ENCODE assay signal across 9 mouse cellular contexts in the genomic region with DNA sequence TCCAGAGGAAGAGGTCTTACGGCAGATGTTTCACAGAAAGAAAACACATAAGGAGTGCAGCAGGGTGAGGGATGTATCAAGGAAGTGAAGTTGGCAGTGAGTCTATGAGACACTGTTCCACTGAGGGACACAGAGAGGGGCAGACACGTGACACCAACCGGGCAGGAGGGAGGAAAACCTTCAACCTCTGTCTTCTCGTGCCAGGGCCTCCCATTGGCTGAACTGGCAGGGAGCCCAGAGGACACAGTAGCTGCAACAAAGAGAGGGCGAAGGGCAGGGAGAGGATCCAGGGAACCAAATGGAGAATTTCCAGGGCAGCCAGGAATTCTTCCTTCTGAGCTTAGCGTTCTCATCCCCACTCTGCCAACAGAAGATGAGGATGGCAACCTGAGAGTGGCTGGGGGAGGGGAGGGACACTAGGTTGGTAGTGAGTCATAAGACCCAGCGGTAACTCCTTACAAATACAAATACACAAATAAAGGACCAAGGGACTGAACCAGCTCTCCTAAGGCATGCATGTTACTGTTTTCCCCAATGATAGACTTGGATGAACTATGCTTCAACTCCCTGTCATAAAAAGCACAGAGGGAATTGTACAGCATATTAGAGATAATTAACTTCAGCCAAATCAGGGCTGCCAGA. TPM values are rescaled to one million over a fixed set of nuclear protein-coding genes. Genes with fewer than 3 reads are reported as not detected.
DNase-seq lines count a peak whose midpoint lies in the region; ATAC-seq lines count a peak whose summit lies in the region.
"Had no signal": no experiment of that assay in that cellular context is flagged by ENCODE, and none has a peak within 500 bp of the region (broad histone marks: within the 10 kb centered on the region; RNA-seq: fewer than 3 reads in every experiment).

No protein-coding gene starts in this region.

- H3K27ac ChIP-seq in intestine, embryonic 15.5 days: no peak overlapping the region
- H3K27ac ChIP-seq in midbrain, embryonic 15.5 days: peak overlapping the region; percentile 67
- H3K27ac ChIP-seq: limb, embryonic 13.5 days had no signal

- H3K4me3 ChIP-seq in intestine, embryonic 15.5 days (replicated peaks): no peak overlapping the region
- no peak overlapping the region for H3K4me3 ChIP-seq in midbrain, embryonic 15.5 days
- H3K4me3 ChIP-seq: limb, embryonic 13.5 days had no signal

- WGBS in intestine, embryonic 15.5 days: 51% methylated on average over 7 of the region's 7 CpGs
- WGBS in midbrain, embryonic 15.5 days: 34% methylated on average over 7 of the region's 7 CpGs

- no peak overlapping the region for H3K9ac ChIP-seq in intestine, embryonic 15.5 days
- H3K9ac ChIP-seq in midbrain, embryonic 15.5 days: no peak overlapping the region
- H3K9ac ChIP-seq: limb, embryonic 13.5 days had no signal

- peak; percentile 73 for ATAC-seq in intestine, embryonic 15.5 days
- ATAC-seq in midbrain, embryonic 15.5 days (replicated peaks): peak; percentile 78

- DNase-seq in adrenal gland, postnatal 10 days: peak; percentile 93
- peak; percentile 90 for DNase-seq in cerebellum, adult 9-10 months
- peak; percentile 98 for DNase-seq in heart, adult 11 months
- DNase-seq in left cerebral cortex, postnatal 36 days (ENCODE audit: low spot score in 2 of 2): peak; percentile 45 to 58
- DNase-seq in spleen, postnatal 36 days (ENCODE audit: low spot score in 2 of 2): no peak
- DNase-seq in spleen, postnatal 4 days (ENCODE audit: low spot score in 2 of 2): no peak

- H3K4me2 ChIP-seq in intestine, embryonic 15.5 days (replicated peaks): no peak overlapping the region
- H3K4me2 ChIP-seq in midbrain, embryonic 15.5 days: no peak overlapping the region
- H3K4me2 ChIP-seq: limb, embryonic 13.5 days had no signal

- H3K36me3 ChIP-seq in intestine, embryonic 15.5 days: no peaks in the 10 kb centered on the region
- H3K36me3 ChIP-seq in midbrain, embryonic 15.5 days (replicated peaks): no peaks in the 10 kb centered on the region
- H3K36me3 ChIP-seq: limb, embryonic 13.5 days had no signal

- no peaks in the 10 kb centered on the region for H3K9me3 ChIP-seq in intestine, embryonic 15.5 days
- no peaks in the 10 kb centered on the region for H3K9me3 ChIP-seq in midbrain, embryonic 15.5 days
- H3K9me3 ChIP-seq: limb, embryonic 13.5 days had no signal

- H3K4me1 ChIP-seq in intestine, embryonic 15.5 days (replicated peaks): peaks cover 6% of the 10 kb centered on the region; the same call in 1 of the 2 replicates
- peaks cover 15% of the 10 kb centered on the region for H3K4me1 ChIP-seq in midbrain, embryonic 15.5 days

- no peaks in the 10 kb centered on the region for H3K27me3 ChIP-seq in intestine, embryonic 15.5 days (replicated peaks)
- H3K27me3 ChIP-seq in midbrain, embryonic 15.5 days (replicated peaks): no peaks in the 10 kb centered on the region
- H3K27me3 ChIP-seq: limb, embryonic 13.5 days had no signal

- intact Hi-C loops in left cerebral cortex, postnatal 36 days (cut with DNase I): no loop called here

RNA-seq across cellular contexts. Expression of gene Cpeb4, which starts 33.4 kb away (rescaled TPM):
- total RNA-seq in adrenal gland, postnatal 10 days (2021): 100 to 1,000 TPM in 1 of 2 experiments, 10 to 100 TPM in 1; 66.9 to 133 TPM
- polyA plus RNA-seq in intestine, embryonic 15.5 days (2015; fragmentation: Nextera tagmentation; extraction: Ambion mirVana): 4.2 and 4.3 TPM in 2 replicates
- 100 to 1,000 TPM; 146 to 158 TPM for total RNA-seq in left cerebral cortex, postnatal 36 days (2021)
- 16.5 and 17.3 TPM in 2 replicates for polyA plus RNA-seq in midbrain, embryonic 15.5 days (2015; fragmentation: Nextera tagmentation; extraction: Ambion mirVana)

Comparison
In these comparisons a context has a peak if more than half of its experiments do, and no peak if none do; other contexts are left out.
1. DNase-seq: peak in adrenal gland, postnatal 10 days (single experiment), cerebellum, adult 9-10 months (single experiment), heart, adult 11 months (single experiment) and left cerebral cortex, postnatal 36 days (2 of 2); none in spleen, postnatal 36 days (0 of 2) and spleen, postnatal 4 days (0 of 2).